Mouse (Mus musculus) kidney, adult 2 months (tissue): Measurements from ENCODE around the gene Kiss1.

ENCODE experiments used
- CTCF ChIP-seq: fragments of 200-500 bp; conservative IDR thresholded peaks from 2 replicates; pipeline ENCODE4 v1.5.1; 2011; ENCODE audit warnings: low read depth, mild to moderate bottlenecking, control low read depth, low read length, moderate library complexity, mixed read lengths; ENCODE audit not compliant: insufficient read depth, insufficient read length
- POLR2A ChIP-seq: fragments of 200-500 bp; IDR thresholded peaks from one replicate; pipeline ENCODE4 v1.6.1; 2011; ENCODE audit warnings: low read depth, low read length, control low read depth

DNA sequence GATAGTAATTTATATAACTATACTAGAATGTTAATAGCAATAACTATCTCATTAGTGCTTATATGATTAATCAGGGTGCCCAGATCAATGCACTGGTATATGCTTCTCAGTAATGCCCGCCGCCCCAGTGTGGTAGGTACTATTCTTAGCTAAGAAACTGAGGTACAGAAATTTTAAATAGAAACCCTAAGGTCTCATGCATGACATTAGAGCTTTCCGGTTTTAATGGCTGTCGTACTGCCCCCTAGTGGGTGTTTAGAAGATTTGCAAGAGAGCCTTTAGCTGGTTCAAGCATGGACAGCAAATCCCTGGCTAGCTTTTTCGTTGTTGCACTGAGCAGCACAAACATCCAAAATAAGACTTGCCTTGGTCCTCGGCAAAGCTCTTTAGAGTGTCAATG, 14.4 kb upstream of the Kiss1 start:
- TF ChIP-seq POLR2A (no peak), CTCF (peak; percentile 44)
